Mouse (Mus musculus) yolk sac, embryonic 10.5 days (tissue): ENCODE measurements around the gene CN725425.

ENCODE experiments used
- DNase-seq: peaks from one replicate; pipeline ENCODE4 v3.0.0-alpha.2; 2017; ENCODE audit warnings: low spot score

Gene CN725425

DNA sequence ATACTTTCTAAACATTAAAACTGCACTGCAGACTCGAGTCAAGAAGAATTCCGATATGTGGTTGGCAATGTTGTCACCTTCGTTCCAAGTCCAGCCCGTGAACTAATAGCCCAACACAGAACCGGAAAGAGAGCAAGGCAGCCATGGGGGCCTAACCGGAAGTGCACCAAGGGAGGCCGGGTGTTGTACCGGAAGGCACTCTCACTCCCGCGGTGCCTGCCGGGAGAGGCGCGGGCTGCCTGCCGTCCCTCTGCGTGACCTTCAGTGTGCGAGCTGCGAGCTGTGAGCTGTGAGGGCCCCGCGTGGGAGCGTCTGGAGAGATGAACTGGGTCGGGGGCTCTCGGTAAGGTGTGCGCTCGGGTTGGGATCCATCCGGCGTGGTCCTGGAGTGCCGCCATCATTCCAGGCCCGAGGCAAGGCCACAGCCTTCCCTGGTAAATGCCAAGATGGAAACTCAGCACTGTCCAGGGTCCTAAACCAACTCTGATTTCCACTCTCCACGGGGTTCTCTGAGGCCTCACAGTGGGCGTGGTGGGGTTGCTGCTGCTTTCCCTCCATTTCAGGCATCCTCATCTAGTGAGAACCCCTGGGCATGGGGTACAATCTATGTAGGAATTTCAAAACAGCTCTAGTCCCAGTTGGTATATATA, at the start of gene CN725425:
TSS of gene CN725425 (plus strand) at position 239 of the 650 bp plus-strand sequence.
- no peak for DNase-seq

DNA sequence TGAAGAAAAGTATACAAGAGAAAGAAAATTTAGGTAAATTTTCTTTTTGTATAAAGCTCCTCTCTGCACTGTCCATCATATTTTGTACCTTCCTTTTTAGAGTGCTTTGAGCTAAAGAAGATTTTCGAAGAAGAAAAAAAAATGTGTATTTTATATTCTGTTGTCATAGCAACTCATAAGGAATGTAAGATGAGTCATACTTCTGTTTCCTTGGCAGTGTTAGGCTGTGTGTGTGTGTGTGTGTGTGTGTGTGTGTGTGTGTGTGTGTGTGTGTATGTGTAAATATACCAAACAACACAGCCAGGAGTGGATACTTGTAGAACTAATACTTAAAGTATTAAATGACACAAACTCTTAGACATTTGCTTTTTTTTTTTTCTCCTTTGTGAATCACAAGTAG, 46.7 kb upstream of the CN725425 start:
- DNase-seq: no peak

- no peak for DNase-seq
Observed at GRCm38 (mm10) chr15:91153311-91153710, 46.0 kb upstream of the CN725425 start.

- DNase-seq: no peak
Observed at GRCm38 (mm10) chr15:91161153-91161552, 38.1 kb upstream of the CN725425 start.

GRCm38 (mm10) chr15:91163454-91163853, 35.8 kb upstream of the CN725425 start:
- DNase-seq: no peak

GRCm38 (mm10) chr15:91165021-91165420, 34.3 kb upstream of the CN725425 start:
- DNase-seq: peak; percentile 24

DNA sequence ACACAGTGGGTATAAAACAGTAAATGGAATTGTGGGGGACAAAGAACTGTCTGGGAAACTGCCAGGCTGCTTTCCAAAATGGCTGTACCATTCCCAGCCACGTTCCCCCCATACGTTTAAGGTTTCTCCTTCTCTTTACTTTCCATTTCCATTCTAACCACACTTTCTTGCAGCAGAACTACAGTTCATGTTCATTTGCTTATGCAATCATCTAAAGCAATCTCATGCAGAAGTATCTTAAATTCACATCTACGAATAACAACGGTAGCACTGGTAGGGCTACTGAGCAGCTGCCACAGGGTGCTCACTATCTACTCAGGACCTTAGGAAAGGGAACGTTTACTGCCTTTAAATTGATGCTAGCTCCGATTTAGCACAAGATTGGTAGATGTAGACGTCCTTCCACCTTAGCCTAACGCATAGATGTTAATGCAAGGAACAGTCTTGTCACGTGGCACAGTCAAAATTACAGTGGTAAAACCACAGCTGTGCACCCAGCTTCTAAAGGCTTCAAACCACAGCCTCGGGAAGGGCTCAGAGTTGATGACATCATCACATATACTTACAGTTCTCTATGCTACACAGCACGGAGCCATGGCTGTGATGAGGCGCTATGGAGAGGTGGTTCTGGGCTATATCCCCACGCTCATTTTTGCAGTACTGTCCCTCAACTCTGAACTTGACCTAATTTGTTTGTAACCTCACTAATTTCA, 31.3 kb upstream of the CN725425 start:
- DNase-seq: no peak

DNA sequence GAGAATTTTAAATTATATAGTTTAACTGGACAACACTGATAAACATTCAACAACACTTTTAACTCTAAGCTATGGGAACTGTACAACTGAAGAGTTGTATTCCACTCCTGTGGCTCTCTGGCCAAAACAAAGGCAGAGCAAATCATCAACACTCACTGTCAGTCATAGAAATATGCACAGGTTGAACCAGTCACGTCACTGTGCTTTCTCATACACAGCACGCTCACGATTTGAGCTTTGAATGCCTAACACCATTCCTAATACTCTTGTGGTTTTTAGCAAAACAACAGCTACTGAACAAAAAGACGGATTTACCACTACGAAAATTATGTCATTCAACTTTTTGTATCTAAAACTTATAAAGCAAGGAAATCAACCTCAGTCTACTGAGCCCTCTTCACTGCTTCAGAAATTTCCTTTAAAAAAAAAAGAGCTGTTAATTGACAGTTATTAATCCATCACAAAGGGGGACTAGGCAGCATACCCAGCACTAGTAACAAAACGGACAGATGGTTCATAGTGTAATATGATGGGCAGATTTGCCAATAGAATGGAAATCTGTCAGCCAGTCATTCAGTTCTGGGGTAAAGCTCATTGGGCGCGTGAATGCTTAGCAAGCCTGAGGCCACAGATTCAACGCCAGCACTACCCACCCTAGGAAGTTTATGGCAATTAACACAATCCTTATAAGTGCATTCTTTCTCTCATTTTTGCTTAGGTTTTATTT, 28.5 kb upstream of the CN725425 start:
- DNase-seq: no peak

GRCm38 (mm10) chr15:91171332-91171731, 28.0 kb upstream of the CN725425 start:
- DNase-seq: no peak

GRCm38 (mm10) chr15:91172193-91172592, 27.1 kb upstream of the CN725425 start:
- no peak for DNase-seq

- DNase-seq: no peak
Observed at GRCm38 (mm10) chr15:91178656-91179314, 20.5 kb upstream of the CN725425 start.

GRCm38 (mm10) chr15:91179911-91180622, 19.2 kb upstream of the CN725425 start:
- no peak for DNase-seq

DNA sequence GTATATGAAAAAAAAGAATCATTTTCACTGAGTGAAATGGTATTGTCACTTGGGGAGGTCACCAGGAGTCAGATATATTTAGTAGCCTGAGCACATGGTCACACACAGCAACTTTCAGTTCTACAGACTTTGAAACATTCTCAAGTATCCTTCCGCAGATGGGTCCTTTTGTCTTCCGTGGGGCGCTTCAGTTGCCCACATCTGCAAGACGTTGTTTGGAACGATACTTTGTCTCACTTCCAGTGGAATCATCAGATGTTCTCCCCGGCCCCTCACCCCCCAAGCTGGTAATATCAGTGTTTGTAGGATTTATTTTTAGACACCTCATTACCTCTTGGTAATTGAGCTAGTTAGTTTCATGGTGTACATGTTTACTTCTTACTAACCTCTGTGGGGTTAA, 12.9 kb upstream of the CN725425 start:
- DNase-seq: no peak

DNA sequence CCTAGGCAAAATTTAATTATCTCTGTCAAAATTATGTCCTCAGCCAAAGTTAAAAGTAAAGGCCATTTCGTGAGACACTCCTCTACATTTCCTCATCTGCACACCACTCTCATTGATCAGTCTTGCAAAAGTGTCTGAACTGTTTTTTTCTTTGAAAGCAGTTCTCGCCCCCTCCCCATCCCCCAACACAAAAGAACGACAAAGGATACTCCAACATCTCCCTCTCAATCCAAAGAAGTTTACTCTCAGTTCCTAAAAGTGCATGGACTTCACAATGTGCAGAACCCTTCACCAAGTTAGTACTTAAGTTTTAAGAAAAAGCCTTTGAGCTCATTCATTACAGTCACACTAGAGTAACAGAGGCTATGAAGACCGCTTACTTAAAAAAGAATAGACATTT, 9.3 kb upstream of the CN725425 start:
- DNase-seq: no peak

DNA sequence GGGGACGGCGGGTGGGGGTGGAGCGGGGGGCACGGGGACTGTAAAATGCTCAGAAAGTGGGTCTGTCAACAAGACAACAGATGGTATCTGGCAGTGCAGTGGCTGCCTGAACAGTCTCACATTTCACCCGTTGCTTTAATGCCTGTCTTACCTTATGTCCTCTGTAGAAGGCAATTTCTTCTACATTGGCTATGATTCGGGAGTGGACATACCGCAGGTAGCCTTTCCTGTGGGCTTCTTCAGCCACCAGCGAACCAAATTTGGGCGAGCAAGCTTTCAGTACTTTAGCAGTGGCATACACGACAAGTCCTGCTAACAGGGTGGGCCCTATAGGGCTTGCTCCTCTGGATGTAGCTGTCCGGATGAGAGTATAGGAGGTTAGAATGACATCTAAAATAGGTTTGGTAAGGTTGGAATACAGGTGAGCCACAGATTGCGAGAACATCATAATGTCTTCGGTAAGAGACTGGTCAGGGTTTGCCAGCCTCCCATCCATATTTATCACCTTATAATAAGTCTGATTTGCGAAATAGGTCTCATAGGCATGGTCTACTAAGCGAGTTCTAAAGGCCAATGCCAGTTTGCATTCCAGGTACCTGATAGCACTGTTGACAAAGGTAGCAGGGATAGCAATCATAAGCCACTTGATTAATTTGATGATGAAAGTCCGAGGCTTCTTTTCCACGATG, 8.6 kb upstream of the CN725425 start:
- no peak for DNase-seq

DNA sequence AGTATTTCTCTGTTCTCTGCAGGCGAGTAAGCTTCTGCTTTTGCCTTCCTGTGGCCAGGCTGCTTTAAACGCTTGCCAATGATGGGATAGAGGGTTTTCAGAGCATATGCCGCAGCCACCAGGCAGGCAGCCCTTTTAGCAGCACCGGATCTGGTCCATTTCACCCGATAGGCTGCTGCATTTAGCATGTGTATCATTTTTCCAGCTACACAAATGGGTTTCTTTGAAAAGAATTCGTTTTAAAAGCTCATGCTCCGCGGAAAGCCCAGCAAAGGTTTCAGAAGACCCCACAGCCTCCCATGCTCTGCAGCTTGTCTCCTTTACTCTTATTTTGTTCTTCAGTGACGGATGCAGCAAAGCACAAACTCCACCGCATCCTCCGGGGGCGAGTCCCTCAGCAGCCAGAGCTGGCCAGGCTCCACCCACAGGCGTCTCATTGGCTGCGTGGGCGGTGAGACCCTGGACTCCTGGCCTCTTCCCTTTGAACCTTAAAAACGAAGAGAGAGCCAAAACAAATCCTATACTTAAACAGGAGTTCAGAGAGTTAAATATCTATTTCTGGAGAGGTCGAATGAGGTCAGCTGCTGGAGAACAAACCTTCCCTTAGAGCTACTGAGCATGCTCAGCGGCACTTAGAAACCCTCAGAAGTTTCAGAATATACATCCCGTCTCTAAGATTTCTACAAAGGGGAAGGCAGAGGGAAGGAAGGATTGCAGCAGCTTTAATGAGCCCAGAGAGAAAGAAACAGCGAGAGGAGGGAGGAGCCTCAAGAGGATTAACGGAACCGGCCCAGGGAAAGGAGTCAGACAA, 7.7 kb upstream of the CN725425 start, which contains the start of gene Abcd2:
TSS of gene Abcd2 (minus strand) at position 388 of the 811 bp plus-strand sequence.
- peak; percentile 74 for DNase-seq

GRCm38 (mm10) chr15:91192223-91192598, 7.1 kb upstream of the CN725425 start:
- DNase-seq: no peak

- DNase-seq: no peak
Observed at GRCm38 (mm10) chr15:91200833-91201232, 1.5 kb downstream of the CN725425 start.

DNA sequence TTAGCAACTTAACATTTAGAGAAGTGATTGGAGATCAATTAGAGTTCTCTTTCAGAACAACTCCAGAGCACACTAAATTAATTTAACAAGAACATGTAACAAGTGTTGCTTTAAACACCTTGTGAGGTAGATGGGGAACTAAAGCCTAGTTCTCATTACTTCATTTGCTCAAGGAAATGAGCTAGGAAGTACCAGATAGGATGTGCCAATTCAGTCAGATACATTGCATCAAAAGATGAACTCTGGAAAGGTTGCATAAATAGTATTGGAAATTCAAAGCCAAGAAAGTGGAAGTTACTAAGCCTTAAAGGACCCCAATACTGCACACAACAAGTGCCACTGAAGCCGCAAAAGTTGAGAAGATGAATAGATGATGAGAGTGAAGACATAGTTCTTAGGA, 3.2 kb downstream of the CN725425 start:
- DNase-seq: no peak

- no peak for DNase-seq
Observed at GRCm38 (mm10) chr15:91203521-91203920, 4.2 kb downstream of the CN725425 start.
